Mouse (Mus musculus): ENCODE measurements around the gene Scgb1a1. TPM values are rescaled to one million over a fixed set of nuclear protein-coding genes. Genes with fewer than 3 reads are reported as not detected.

Scgb1a1 gene
- total RNA-seq, 2 experiments from 2014 or later: 0.94 TPM; not detected in 1

DNA sequence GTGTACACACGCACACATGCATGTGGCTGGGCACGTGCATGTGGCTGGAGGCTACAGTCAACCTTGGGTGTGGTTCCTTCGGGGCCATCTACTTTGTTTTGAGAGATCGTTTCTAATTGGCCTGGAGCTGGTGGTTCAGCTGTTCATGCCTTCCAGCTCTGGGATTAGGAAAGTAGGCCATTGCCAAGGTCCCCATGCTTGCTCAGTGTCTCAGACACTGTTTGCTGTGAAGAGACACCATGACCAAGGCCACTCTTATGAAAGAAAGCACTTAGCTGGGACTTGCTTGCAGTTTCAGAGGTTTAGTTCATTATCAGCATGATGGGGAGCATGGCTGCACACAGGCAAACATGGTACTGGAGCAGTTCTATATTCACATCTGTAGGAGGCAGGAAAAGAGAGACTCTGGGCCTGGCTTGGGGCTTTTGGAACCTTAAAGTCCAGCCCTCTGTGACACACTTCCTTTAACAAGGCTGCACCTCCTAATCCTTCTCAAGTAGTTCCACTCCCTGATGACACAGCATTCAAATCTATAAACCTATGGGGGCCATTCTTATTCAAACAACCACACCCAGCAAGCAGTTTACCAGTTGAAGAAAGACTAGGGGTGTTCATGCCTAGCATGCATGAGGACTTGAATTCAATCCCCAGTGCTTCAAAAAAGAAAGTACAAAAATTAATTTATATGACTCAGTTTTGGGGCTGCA, 38.6 kb downstream of the Scgb1a1 start:
- intact Hi-C loops (cut with DNase I): no loop called here
- no peak for DNase-seq

DNA sequence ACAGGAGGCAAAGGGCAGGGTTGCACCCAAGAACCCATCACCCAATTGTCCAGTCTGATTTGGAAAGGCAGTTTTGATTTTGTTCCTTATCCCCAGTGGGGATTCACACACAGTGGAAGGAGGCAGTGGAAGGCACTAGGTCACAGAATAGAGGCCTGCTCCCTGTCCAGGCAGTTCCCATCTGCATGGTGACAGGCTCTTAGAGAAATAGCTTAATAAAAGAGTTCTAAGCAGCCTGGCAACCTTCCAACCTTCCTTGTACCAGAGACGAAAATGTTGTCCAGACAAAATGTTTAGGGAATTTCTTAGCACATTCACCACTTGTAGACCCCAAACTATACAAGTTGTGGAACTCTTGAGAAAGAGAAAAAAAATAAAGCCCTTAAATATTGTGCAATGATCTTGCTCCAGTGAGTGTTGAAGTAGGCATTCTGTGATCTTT, 39.8 kb downstream of the Scgb1a1 start:
- no peak for DNase-seq
- intact Hi-C loops (cut with DNase I): no loop called here

DNA sequence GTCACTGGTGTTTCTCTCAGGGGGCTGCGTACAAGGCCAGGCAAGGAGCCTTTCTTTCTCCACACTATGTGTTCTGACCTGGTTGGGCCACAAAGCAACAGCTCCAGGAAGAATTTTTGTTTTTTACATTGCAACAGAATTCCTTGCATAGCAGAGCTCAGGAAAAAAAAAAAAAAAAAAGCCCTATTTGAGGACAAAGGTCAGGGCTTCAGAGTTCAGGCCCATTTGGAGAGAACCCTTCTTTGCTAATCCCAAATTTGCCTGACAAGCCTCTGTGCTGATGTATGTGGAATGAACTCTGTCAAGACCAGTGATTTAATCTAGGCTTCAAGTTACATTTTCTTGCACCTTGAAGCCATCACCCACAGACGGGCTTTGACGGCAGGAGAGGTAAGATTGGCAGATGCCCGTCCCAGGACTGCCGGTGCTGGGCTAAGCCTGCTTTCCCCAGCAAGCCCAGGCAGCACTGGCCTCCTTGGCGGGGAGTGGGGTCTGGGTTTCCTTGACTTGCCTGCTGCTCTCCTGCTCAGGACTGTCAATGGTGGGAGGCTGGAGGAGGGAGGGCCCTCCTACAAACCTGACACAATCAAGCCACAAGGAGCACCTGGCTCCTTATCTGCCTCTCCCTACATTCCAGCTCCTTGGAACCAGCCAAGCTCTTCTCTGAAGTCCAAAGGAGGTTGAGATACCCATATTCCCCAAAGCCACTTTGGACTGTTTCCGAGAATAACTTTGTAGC, 40.4 kb downstream of the Scgb1a1 start:
- no peak for DNase-seq
- intact Hi-C loops (cut with DNase I): no loop called here

DNA sequence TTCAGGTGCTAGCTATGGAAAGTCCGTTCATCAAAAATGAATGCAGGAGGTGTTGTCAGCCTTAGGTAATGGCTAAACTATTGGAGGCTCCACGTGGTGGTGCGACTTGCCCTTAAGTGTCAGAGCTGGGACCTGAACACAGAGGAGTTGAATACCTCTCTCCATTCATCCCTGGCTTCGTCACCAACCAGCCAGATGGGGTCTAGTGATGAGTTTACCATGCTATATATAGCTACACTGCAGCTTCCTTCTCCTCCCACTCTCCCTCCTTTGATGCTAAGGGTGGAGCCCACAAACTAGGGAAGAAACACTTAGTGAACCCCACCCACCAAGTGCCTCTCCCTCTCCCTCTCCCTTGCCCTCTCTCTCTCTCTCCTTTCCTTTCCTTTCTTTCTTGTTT, 43.5 kb downstream of the Scgb1a1 start:
- DNase-seq: no peak

DNA sequence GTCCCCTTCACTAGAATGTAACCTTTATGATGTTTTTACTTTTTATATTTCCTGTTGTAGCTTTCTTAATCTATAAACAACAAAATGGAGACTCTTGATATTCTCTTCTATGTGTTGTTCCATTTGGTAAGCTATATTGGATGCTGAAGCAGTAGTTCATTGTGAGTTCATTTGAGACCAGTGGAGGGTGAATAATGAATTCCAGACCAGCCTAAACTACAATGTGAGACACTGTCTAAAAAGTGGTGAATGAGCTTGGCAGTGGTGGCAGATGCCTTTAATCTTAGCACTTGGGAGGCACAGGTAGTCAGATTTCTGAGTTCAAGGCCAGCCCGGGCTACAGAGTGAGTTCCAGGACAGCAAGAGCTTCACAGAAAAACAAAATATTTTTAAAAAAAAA, 44.6 kb downstream of the Scgb1a1 start:
- no peak for DNase-seq
- intact Hi-C loops (cut with DNase I): no loop called here

More for the DNA sequence above, 43.5 kb downstream of the Scgb1a1 start:
- intact Hi-C loops (cut with DNase I): no loop called here

DNA sequence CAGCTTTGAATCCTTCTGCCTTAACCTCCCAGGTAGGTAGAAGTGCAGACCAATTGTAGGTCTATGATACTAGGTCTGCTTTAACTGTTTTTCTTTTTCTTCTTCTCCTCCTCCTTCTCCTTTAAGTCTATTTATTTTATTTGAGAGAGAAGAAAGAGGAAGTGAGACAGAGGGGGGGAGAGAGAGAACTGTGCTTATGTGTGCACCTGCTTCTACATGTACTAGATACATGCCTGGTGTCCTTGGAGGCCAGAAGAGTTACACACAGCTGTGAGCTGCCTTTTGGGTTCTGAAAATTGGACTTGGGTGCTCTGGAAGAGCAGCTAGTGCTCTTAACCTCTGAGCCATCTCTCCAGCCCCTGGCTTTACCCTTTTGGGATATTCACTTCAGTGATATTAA, 46.7 kb downstream of the Scgb1a1 start:
- intact Hi-C loops (cut with DNase I): no loop called here
- no peak for DNase-seq

DNA sequence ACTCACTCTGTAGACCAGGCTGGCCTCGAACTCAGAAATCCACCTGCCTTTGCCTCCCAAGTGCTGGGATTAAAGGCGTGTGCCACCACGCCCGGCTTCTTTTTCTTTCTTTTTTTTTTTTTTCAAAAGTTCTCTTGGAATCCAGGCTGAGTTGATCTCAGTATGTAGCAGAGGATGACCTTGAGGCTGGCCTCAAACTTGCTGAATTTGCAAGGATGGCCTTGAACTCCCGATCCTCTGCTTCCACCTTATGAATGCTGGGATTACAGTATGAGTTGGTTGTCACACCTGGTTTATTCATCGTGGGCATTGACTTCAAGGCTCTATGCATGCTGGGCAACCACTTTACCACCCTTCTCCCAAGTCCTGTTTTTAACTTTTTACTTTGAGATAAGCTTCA, 47.1 kb downstream of the Scgb1a1 start:
- intact Hi-C loops (cut with DNase I): no loop called here
- no peak for DNase-seq

DNA sequence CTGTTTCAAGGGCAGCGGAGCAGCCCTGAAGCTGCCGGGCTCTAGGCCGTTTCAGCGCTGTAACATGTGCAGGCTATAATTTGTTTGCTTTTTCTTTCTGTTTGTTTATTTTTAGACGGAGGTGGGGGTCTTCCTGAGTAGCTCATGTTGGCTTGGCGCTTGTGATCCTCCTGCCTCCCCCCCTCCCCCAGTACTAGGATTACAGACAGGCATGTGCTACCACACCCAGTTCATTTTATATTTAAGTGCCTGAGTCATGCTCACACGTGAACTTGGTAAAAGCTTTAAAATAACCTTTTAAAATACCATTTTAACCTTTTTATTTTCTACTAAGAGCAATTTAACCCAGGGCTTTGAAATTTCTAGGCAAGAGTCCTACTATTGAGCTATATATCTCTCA, 47.8 kb downstream of the Scgb1a1 start:
- intact Hi-C loops (cut with DNase I): no loop called here

DNA sequence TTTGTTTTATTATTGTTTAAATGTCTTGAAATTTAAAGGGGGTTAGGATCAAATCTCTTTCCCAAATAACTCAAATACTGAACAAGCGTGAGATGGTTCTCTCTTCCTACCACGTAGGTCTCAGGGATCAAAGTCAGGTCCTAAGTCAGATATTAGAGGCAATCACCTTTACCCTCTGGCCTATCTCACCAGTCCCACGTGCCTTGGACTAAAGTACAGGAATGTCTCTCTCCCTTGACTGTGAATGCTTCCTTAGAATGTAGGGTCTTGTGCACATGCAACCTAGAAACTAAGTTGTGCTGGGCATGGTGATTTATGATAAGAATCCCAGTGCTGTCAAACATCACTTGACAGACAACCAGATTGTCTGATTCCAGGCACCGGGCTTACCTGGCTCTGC, 48.5 kb downstream of the Scgb1a1 start:
- intact Hi-C loops (cut with DNase I): no loop called here
- no peak for DNase-seq

More for the DNA sequence above, 47.8 kb downstream of the Scgb1a1 start:
- no peak for DNase-seq

DNA sequence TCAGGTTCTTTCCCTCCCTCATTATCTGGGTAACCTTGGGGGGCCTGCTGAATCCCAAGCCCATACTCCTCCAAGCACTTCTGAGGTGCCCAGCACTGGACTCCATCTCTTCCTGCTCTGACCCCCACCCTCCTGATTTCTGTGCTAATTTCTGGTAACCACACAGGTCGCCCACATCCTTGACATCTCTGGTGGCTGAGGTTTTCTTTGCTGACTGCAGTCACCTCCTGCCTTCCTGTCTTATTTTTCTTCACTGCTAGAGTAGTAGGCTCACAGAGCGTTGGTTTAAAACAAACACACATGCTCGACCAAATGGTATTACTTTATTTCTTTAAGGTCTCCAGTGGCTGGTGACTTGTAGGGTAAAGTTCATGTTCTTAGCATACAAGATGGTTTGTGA, 49.6 kb downstream of the Scgb1a1 start:
- intact Hi-C loops (cut with DNase I): no loop called here
- no peak for DNase-seq

DNA sequence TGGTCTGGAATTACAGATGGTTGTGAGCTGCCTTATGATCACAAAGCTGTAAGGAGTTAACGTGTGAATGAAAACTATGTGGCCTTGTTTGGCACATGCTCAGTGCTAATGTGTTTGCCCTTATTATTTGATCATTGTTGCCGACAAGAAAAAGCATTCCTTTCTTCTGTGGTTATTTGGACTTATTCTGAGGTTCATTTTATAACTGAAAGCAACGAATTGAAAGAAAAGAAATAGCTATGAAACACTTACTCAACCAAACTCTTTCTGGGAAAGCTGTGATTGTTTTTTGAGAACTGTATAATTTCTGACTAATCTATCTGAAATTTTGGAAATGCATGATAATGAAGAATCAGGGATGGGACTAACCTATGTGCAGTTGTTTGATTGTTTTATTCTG, 52.7 kb downstream of the Scgb1a1 start:
- no peak for DNase-seq
- intact Hi-C loops (cut with DNase I): no loop called here

DNA sequence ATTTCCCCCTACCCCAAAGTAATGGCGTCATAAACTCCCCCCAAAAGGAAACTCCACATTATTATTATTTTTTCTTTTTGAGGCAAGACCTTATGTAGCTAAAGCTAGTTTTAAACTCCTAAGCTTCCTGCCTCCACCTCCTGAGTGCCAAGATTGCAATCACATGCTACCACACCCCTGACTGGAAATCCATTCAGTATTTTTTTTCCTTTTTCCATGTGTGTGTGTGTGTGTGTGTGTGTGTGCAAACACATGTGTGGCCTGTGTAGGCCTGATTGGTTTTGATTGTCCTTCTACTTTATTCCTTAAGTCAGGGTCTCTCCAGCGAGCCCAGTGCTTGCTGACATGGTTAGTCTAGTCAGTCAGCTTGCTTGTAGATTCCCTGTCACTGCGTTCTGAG, 53.3 kb downstream of the Scgb1a1 start:
- no peak for DNase-seq
- intact Hi-C loops (cut with DNase I): no loop called here

Other genes with a start within 250 kb of the Scgb1a1 start
- gene Gng3, start 248.8 kb downstream of the Scgb1a1 start, total RNA-seq (2021): 100 to 1,000 TPM; 275 to 279 TPM
- under 1 TPM; 0.76 to 0.93 TPM for gene Lrrn4cl, start 237.2 kb downstream of the Scgb1a1 start, total RNA-seq (2021)
- 100 to 1,000 TPM; 109 to 122 TPM for gene Ubxn1, start 216.5 kb downstream of the Scgb1a1 start, total RNA-seq (2021)
- gene Uqcc3, start 207.0 kb downstream of the Scgb1a1 start, total RNA-seq (2021): 10 to 100 TPM; 22.3 to 25.7 TPM
- gene Lbhd1, start 204.2 kb downstream of the Scgb1a1 start, total RNA-seq (2021): 1 to 10 TPM; 4.6 to 8.6 TPM
- not detected for gene Gm49403, start 204.0 kb downstream of the Scgb1a1 start, total RNA-seq (2021)
- gene 1810009A15Rik, start 199.1 kb downstream of the Scgb1a1 start, total RNA-seq (2021): 10 to 100 TPM; 16.4 to 21.4 TPM
- gene Gm49416, start 199.0 kb downstream of the Scgb1a1 start, total RNA-seq (2021): 1 to 10 TPM; 4.2 to 5.8 TPM
- 10 to 100 TPM; 25.3 to 25.6 TPM for gene Ints5, start 195.0 kb downstream of the Scgb1a1 start, total RNA-seq (2021)
- 100 to 1,000 TPM; 102 to 110 TPM for gene Ganab, start 189.9 kb downstream of the Scgb1a1 start, total RNA-seq (2021)
- 100 to 1,000 TPM; 109 to 115 TPM for gene B3gat3, start 167.6 kb downstream of the Scgb1a1 start, total RNA-seq (2021)
- gene Rom1, start 158.6 kb downstream of the Scgb1a1 start, total RNA-seq (2021): 1 to 10 TPM; 1.4 to 1.7 TPM
- 10 to 100 TPM in 1 of 2 experiments, 1 to 10 TPM in 1; 9.4 to 11.6 TPM for gene Eml3, start 158.4 kb downstream of the Scgb1a1 start, total RNA-seq (2021)
- 10 to 100 TPM; 75.4 to 79.6 TPM for gene Mta2, start 146.1 kb downstream of the Scgb1a1 start, total RNA-seq (2021)
- 10 to 100 TPM; 17.5 to 20.0 TPM for gene Tut1, start 134.1 kb downstream of the Scgb1a1 start, total RNA-seq (2021)
- 100 to 1,000 TPM; 385 to 398 TPM for gene Eef1g, start 120.9 kb downstream of the Scgb1a1 start, total RNA-seq (2021)
- 10 to 100 TPM; 14.0 to 18.5 TPM for gene Ahnak, start 98.7 kb downstream of the Scgb1a1 start, total RNA-seq (2021)
- 10 to 100 TPM; 50.1 to 53.3 TPM for gene Asrgl1, start 47.7 kb upstream of the Scgb1a1 start, total RNA-seq (2021)

Measured in left cerebral cortex, postnatal 4 days (tissue).